Mouse (Mus musculus) hindbrain, postnatal 0 days (tissue): ENCODE results near the gene Il6ra. TPM values are rescaled to one million over a fixed set of nuclear protein-coding genes. Genes with fewer than 3 reads are reported as not detected.

Experiments used
- ATAC-seq: fragments of 200-750 bp; cut with Nextera tagmentation; 2 replicates; pipeline ENCODE4 v1.8.0; 2017; ENCODE audit warnings: mild to moderate bottlenecking, moderate TSS enrichment, moderate library complexity
- DNase-seq: peaks from one replicate; pipeline ENCODE4 v3.0.0-alpha.2; 2015; ENCODE audit warnings: low spot score
- H3K27ac ChIP-seq: fragments of 300-500 bp; sonication (generic); 2 replicates; pipeline ENCODE4 v1.5.1; 2014; ENCODE audit warnings: mild to moderate bottlenecking
- H3K27me3 ChIP-seq: fragments of 300-500 bp; sonication (generic); 2 replicates; pipeline ENCODE4 v1.6.1; 2014; ENCODE audit warnings: low read length, mixed read lengths; ENCODE audit not compliant: insufficient read depth
- H3K36me3 ChIP-seq: fragments of 300-500 bp; sonication (generic); 2 replicates; pipeline ENCODE4 v1.6.1; 2014; ENCODE audit warnings: low read length, mixed read lengths; ENCODE audit not compliant: insufficient read depth
- H3K4me1 ChIP-seq: fragments of 300-500 bp; sonication (generic); 2 replicates; pipeline ENCODE4 v1.6.1; 2014; ENCODE audit warnings: antibody characterized with exemption, low read length, mixed read lengths; ENCODE audit not compliant: insufficient read depth
- H3K4me2 ChIP-seq: fragments of 300-500 bp; sonication (generic); 2 replicates; pipeline ENCODE4 v1.6.1; 2014; ENCODE audit warnings: low read depth, mild to moderate bottlenecking, low read length, moderate library complexity, mixed read lengths
- H3K4me3 ChIP-seq: fragments of 300-500 bp; sonication (generic); 2 replicates; pipeline ENCODE4 v1.5.1; 2014; ENCODE audit warnings: low read length
- H3K9ac ChIP-seq: fragments of 300-500 bp; sonication (generic); replicated peaks from 2 replicates; pipeline ENCODE4 v1.6.1; 2014; ENCODE audit warnings: mild to moderate bottlenecking, low read length, moderate library complexity, mixed read lengths
- H3K9me3 ChIP-seq: fragments of 300-500 bp; sonication (generic); 2 replicates; pipeline ENCODE4 v1.6.1; 2016; ENCODE audit warnings: low read length, mixed read lengths
- CTCF ChIP-seq: IDR thresholded peaks from 2 replicates; pipeline ENCODE4 v1.5.1; 2016; ENCODE audit warnings: antibody characterized with exemption, control low read depth, low read depth
- WGBS: fragments of 180-500 bp; shearing (Covaris S2); extraction: QIAGEN DNeasy Blood & Tissue Kit; methylation state at CpG from one replicate; pipeline ENCODE4 v1.1.7; 2014; 5-methylcytosine and 5-hydroxymethylcytosine counted together
- polyA plus RNA-seq: library from polyadenylated mRNA; unstranded; fragments of >200 nt; fragmentation: Nextera tagmentation; extraction: Ambion mirVana; gene quantifications from 2 replicates; pipeline ENCODE4 v1.2.1, GENCODE M21; 2015
- total RNA-seq: library from RNA; depleted of rRNA; stranded (reverse); fragments of >200 nt; gene quantifications from 2 replicates; pipeline ENCODE4 v1.2.3, GENCODE M21; 2014; rRNA removed

Il6ra gene
- total and polyA plus RNA-seq, 2 experiments from 2014 or later: 1.8 to 2.4 TPM

DNA sequence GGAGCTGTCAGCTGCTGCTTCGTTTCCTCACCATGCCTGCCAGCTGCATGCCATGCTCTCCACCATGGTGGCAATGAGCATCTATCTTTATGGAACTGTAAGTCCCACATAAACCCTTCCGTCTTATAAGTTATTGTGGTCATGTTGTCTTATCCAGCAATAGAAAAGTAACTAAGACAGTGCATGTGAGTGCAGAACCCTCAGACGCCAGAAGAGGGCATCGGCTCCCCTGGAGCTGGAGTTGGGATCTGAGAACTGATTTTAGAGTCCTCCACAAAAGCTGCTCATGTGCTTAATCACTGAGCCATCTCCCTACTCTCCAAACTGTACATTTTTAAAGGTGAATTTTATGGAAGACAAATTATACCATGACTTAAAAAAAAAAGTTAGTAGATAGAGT lies 95.9 kb downstream of the Il6ra start:
- TF ChIP-seq CTCF: peak; percentile 48
- Histone ChIP-seq H3K4me1 (no peaks in the 10 kb centered on the region), H3K4me2 (no peak overlapping the region), H3K36me3 (no peaks in the 10 kb centered on the region), H3K9me3 (no peaks in the 10 kb centered on the region), H3K4me3 (no peak overlapping the region), H3K27ac (no peak overlapping the region), H3K9ac (no peak overlapping the region), H3K27me3 (no peaks in the 10 kb centered on the region)
- 62% methylated on average over 4 of the region's 4 CpGs for WGBS
- DNase-seq: peak; percentile 8
- ATAC-seq: no peak

Other genes starting within 250 kb of the Il6ra start
- 73.6 and 78.0 TPM in 2 replicates for gene Adar, start 198.2 kb downstream of the Il6ra start, total RNA-seq
- 17.3 and 17.9 TPM in 2 replicates for gene Adar, start 198.2 kb downstream of the Il6ra start, polyA plus RNA-seq
- 40.3 and 45.6 TPM in 2 replicates for gene Chrnb2, start 148.6 kb downstream of the Il6ra start, total RNA-seq
- 16.2 and 16.5 TPM in 2 replicates for gene Chrnb2, start 148.6 kb downstream of the Il6ra start, polyA plus RNA-seq
- gene Ube2q1, start 139.6 kb downstream of the Il6ra start, total RNA-seq: 50.7 and 53.2 TPM in 2 replicates
- gene Ube2q1, start 139.6 kb downstream of the Il6ra start, polyA plus RNA-seq: 9.2 and 9.5 TPM in 2 replicates
- gene She, start 81.8 kb downstream of the Il6ra start, total RNA-seq: 1.9 and 2.8 TPM in 2 replicates
- gene She, start 81.8 kb downstream of the Il6ra start, polyA plus RNA-seq: 0.98 and 1.1 TPM in 2 replicates
- gene Atp8b2, start 50.3 kb upstream of the Il6ra start, total RNA-seq: 63.0 and 83.5 TPM in 2 replicates
- gene Atp8b2, start 50.3 kb upstream of the Il6ra start, polyA plus RNA-seq: 9.8 and 10.9 TPM in 2 replicates
- gene Hax1, start 85.6 kb upstream of the Il6ra start, total RNA-seq: 41.6 and 43.7 TPM in 2 replicates
- gene Hax1, start 85.6 kb upstream of the Il6ra start, polyA plus RNA-seq: 74.1 and 81.6 TPM in 2 replicates
- gene 4933434E20Rik, start 138.4 kb upstream of the Il6ra start, total RNA-seq: 95.6 and 110 TPM in 2 replicates
- 228 and 254 TPM in 2 replicates for gene 4933434E20Rik, start 138.4 kb upstream of the Il6ra start, polyA plus RNA-seq
- 83.1 and 102 TPM in 2 replicates for gene Ubap2l, start 139.4 kb upstream of the Il6ra start, total RNA-seq
- gene Ubap2l, start 139.4 kb upstream of the Il6ra start, polyA plus RNA-seq: 109 and 113 TPM in 2 replicates
- gene Tpm3, start 159.5 kb upstream of the Il6ra start, total RNA-seq: 136 and 142 TPM in 2 replicates
- 300 and 302 TPM in 2 replicates for gene Tpm3, start 159.5 kb upstream of the Il6ra start, polyA plus RNA-seq
- 0.52 and 0.65 TPM in 2 replicates for gene Nup210l, start 190.9 kb upstream of the Il6ra start, total RNA-seq
- 0.11 TPM in 2 replicates for gene Nup210l, start 190.9 kb upstream of the Il6ra start, polyA plus RNA-seq